Mouse (Mus musculus): Measurements from ENCODE around the gene Vmn1r188. TPM values are rescaled to one million over a fixed set of nuclear protein-coding genes. Genes with fewer than 3 reads are reported as not detected.
"Not testable (repeated sequence)": the region's sequence is repeated elsewhere in the genome, so short reads cannot be mapped to it uniquely, and the experiment has no call there.

Vmn1r188 gene
- polyA plus RNA-seq, 1 experiment from 2014 or later: not detected

DNA sequence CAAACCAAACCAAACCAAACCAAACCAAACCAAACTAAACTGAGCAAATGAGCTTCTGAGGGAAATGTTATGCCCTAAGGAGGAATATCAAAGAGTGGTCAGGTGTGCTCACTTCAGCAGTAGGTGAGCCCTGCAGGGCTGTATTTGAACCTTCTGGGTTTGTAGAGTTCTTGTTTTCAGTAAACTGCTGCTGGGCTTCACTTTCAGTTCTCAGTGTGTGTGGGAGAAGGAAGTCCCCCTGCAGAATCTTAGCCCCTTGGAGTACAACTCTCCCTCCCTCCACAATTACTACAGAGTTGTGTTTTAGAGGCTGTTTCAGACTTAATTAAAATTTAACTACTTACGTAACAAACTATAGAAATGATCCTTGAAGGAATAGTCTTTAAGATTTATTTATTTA, 30.5 kb upstream of the Vmn1r188 start:
- H3K4me3 ChIP-seq: no peak overlapping the region
- no peaks in the 10 kb centered on the region for H3K36me3 ChIP-seq
- no peak overlapping the region for H3K27ac ChIP-seq (replicated peaks)
- H3K27me3 ChIP-seq (replicated peaks): no peaks in the 10 kb centered on the region
- no peak for ATAC-seq (ENCODE audit: extremely low read depth, insufficient number of reproducible peaks, low FRiP score, low TSS enrichment)
- 89% methylated on average over 1 of the region's 1 CpGs for WGBS
- no peaks in the 10 kb centered on the region for H3K9me3 ChIP-seq
- H3K9ac ChIP-seq: no peak overlapping the region
- H3K4me1 ChIP-seq: peaks cover 7% of the 10 kb centered on the region
- no peak overlapping the region for H3K4me2 ChIP-seq

DNA sequence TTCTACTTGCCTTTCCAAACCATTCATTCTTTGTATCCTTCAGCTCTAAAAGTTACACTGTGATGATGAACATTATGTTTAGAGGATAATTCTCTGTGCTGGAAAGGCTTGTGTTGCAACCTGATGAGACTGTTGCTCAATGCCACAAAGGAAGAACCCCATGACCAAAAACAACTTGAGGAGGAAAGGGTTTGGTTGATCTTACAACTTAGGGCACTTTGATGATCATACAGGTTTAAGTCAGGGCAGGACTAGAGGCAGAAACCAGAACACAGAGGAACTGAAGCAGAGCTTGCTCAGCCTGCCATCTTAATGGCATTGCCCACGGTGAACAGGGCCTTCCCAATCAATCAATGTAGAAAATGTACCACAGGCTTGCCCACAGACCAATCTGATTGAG, 22.8 kb upstream of the Vmn1r188 start:
- Histone ChIP-seq H3K27me3 (replicated peaks) (no peaks in the 10 kb centered on the region), H3K4me3 (no peak overlapping the region), H3K4me2 (no peak overlapping the region), H3K36me3 (no peaks in the 10 kb centered on the region), H3K27ac (replicated peaks) (no peak overlapping the region), H3K9ac (no peak overlapping the region), H3K4me1 (no peaks in the 10 kb centered on the region), H3K9me3 (no peaks in the 10 kb centered on the region)
- ATAC-seq (ENCODE audit: extremely low read depth, insufficient number of reproducible peaks, low FRiP score, low TSS enrichment): no peak
- WGBS: 61% methylated on average over 1 of the region's 1 CpGs

DNA sequence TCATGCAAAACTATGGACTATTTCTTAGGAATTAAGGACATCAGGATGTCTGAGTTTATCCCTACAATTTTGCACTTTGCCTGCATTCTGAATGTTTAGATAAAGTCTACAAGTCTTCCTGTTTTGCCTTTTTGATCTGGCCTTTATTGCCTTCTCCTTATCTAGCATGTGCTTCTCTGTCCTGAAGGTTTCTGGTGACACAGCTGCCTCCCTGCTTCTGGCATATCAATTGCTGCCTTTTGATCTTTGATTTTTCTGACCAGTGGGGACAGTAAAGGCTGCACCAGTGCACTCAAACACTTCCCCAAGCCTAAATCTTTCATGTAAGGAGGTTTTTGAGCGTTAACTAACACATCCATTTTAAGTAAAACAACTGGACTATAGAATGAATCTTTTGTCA, 20.8 kb upstream of the Vmn1r188 start:
- ATAC-seq (ENCODE audit: extremely low read depth, insufficient number of reproducible peaks, low FRiP score, low TSS enrichment): no peak
- Histone ChIP-seq H3K36me3 (no peaks in the 10 kb centered on the region), H3K9me3 (no peaks in the 10 kb centered on the region), H3K9ac (no peak overlapping the region), H3K27ac (replicated peaks) (no peak overlapping the region), H3K4me1 (no peaks in the 10 kb centered on the region), H3K4me3 (no peak overlapping the region), H3K4me2 (no peak overlapping the region), H3K27me3 (replicated peaks) (no peaks in the 10 kb centered on the region)
- WGBS: 33% methylated on average over 1 of the region's 1 CpGs

DNA sequence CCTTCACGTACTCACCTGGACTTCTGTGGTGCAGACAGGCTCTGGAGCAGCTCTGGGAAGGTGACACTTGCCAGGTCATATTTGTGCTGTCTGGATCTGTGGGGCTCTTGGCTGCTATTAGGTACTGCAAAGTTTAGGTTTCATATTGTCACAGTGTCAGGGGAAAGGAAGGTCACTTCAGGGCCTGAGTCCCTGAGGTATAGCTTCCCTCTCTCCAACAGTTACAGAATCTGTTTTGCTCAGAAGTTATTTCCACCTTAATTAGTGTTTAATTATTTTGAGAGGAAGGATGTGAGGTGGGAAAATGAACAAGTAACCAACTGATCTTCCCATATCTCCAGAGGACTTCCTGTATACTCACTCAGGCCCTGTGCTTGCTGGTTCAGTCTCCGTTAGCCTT, 21.5 kb downstream of the Vmn1r188 start, which contains the start of gene Vmn1r189:
TSS of gene Vmn1r189 (minus strand) at position 101 of the 400 bp plus-strand sequence.
- ATAC-seq (ENCODE audit: extremely low read depth, insufficient number of reproducible peaks, low FRiP score, low TSS enrichment); H3K4me3 ChIP-seq; H3K9me3 ChIP-seq; H3K4me2 ChIP-seq; H3K9ac ChIP-seq; H3K4me1 ChIP-seq; H3K36me3 ChIP-seq; H3K27me3 ChIP-seq (replicated peaks); H3K27ac ChIP-seq (replicated peaks): not testable (repeated sequence)
- 73% methylated on average over 2 of the region's 2 CpGs for WGBS

DNA sequence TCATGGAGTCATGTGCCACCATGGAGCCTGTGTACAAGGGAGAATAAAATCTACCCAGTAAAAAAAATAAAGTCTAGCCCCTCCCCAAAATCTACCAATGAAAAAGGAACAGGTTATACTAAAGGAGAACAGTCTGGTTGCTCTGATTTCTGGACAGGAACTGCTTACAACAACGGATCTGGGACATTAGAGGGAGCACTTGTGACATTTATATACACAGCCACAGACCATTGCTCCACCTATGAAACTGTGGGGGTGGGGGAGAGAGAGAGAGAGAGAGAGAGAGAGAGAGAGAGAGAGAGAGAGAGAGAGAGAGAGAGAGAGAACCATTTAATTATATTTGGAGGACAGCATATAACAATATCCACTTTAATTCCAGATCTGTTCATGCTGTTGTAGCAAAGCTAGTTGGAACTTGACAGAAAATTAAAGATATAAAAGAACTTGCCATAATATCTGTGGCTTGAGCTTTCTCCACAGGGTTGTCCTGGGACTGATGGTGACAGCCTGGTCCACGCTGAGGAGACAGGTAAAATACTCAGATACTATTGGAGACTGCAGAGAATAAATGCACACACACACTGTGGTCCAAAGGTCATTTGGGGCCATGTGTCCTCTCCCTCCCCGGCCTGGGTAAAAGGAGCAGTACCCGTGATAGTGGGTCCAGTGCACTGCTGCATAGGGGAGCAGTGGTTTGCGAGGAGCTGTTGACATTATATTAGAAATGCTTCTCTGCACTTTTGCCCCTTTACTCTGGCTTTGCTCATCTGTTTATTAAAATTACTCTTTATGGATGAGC, 52.5 kb downstream of the Vmn1r188 start:
- H3K9ac ChIP-seq; H3K9me3 ChIP-seq; H3K4me3 ChIP-seq; H3K27me3 ChIP-seq (replicated peaks); H3K4me2 ChIP-seq; H3K36me3 ChIP-seq; ATAC-seq (ENCODE audit: extremely low read depth, insufficient number of reproducible peaks, low FRiP score, low TSS enrichment); H3K4me1 ChIP-seq; H3K27ac ChIP-seq (replicated peaks): not testable (repeated sequence)
- WGBS: 51% methylated on average over 5 of the region's 5 CpGs

Small RNAs within 50 kb of the gene (microRNA-seq; reads per million reads assigned to microRNA genes)
- gene Gm26300 (not detected), gene Gm44390 (not detected), gene Gm44486 (not detected)

Other genes starting within 250 kb of the Vmn1r188 start
- gene Zfp184, start 139.3 kb upstream of the Vmn1r188 start, polyA plus RNA-seq (2015; fragmentation: Nextera tagmentation; extraction: Ambion mirVana): 5.2 and 6.3 TPM in 2 replicates
- gene Pom121l2, start 103.2 kb upstream of the Vmn1r188 start, polyA plus RNA-seq (2015; fragmentation: Nextera tagmentation; extraction: Ambion mirVana): 0.05 and 0.07 TPM in 2 replicates
- gene Prss16, start 74.7 kb upstream of the Vmn1r188 start, polyA plus RNA-seq (2015; fragmentation: Nextera tagmentation; extraction: Ambion mirVana): 0.59 and 3.3 TPM in 2 replicates
- 4.1 and 11.0 TPM in 2 replicates for gene Hist1h2ah, start 48.9 kb upstream of the Vmn1r188 start, polyA plus RNA-seq (2015; fragmentation: Nextera tagmentation; extraction: Ambion mirVana)
- gene Hist1h2bk, start 48.6 kb upstream of the Vmn1r188 start, polyA plus RNA-seq (2015; fragmentation: Nextera tagmentation; extraction: Ambion mirVana): 3.1 and 3.4 TPM in 2 replicates
- 10.8 and 11.3 TPM in 2 replicates for gene Hist1h4i, start 43.1 kb upstream of the Vmn1r188 start, polyA plus RNA-seq (2015; fragmentation: Nextera tagmentation; extraction: Ambion mirVana)
- 15.8 and 19.9 TPM in 2 replicates for gene Hist1h2ag, start 41.5 kb upstream of the Vmn1r188 start, polyA plus RNA-seq (2015; fragmentation: Nextera tagmentation; extraction: Ambion mirVana)
- gene Hist1h2bj, start 41.2 kb upstream of the Vmn1r188 start, polyA plus RNA-seq (2015; fragmentation: Nextera tagmentation; extraction: Ambion mirVana): 3.9 and 5.9 TPM in 2 replicates
- not detected in 2 replicates for gene Vmn1r189, start 21.4 kb downstream of the Vmn1r188 start, polyA plus RNA-seq (2015; fragmentation: Nextera tagmentation; extraction: Ambion mirVana)
- not detected in 2 replicates for gene Vmn1r191, start 99.5 kb downstream of the Vmn1r188 start, polyA plus RNA-seq (2015; fragmentation: Nextera tagmentation; extraction: Ambion mirVana)
- gene Vmn1r192, start 106.7 kb downstream of the Vmn1r188 start, polyA plus RNA-seq (2015; fragmentation: Nextera tagmentation; extraction: Ambion mirVana): not detected in 2 replicates
- gene Vmn1r193, start 138.7 kb downstream of the Vmn1r188 start, polyA plus RNA-seq (2015; fragmentation: Nextera tagmentation; extraction: Ambion mirVana): not detected in 2 replicates
- not detected in 2 replicates for gene Vmn1r194, start 159.8 kb downstream of the Vmn1r188 start, polyA plus RNA-seq (2015; fragmentation: Nextera tagmentation; extraction: Ambion mirVana)
- gene Vmn1r195, start 186.1 kb downstream of the Vmn1r188 start, polyA plus RNA-seq (2015; fragmentation: Nextera tagmentation; extraction: Ambion mirVana): not detected in 2 replicates
- gene Vmn1r196, start 205.5 kb downstream of the Vmn1r188 start, polyA plus RNA-seq (2015; fragmentation: Nextera tagmentation; extraction: Ambion mirVana): not detected in 2 replicates
- not detected in 2 replicates for gene Vmn1r197, start 240.1 kb downstream of the Vmn1r188 start, polyA plus RNA-seq (2015; fragmentation: Nextera tagmentation; extraction: Ambion mirVana)